Mouse (Mus musculus): ENCODE measurements around the gene Oprm1. TPM values are rescaled to one million over a fixed set of nuclear protein-coding genes. Genes with fewer than 3 reads are reported as not detected.

The Oprm1 gene
- polyA plus RNA-seq, 1 experiment from 2014 or later: 1.00 TPM

DNA sequence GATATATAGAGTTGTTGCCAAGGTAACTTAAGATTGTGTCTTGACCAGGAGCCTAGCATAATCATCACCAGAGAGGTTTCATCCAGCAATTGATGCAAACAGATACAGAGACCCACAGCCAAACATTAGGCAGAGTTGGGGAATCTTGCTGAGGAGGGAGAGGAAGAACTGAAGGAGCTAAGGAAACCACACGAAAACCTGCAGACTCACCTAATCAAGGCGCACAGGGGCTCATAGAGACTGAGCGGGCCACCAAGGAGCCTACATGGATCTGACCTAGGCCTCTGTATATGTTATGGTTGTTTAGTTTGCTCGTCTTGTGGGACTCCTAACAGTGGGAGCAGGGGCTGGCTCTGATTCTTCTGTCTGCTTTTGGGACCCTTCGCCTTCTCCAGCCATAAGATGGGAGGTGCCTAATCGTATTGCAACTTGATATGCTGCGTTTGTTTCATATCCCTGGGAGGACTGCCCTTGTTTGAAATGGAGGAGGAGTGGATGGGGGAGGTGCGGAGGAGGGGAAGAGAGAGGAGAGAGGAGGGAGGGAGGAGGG, 318.4 kb downstream of the Oprm1 start:
- no peaks in the 10 kb centered on the region for H3K27me3 ChIP-seq (ENCODE audit: control insufficient read depth, insufficient read depth, low read length)
- H3K36me3 ChIP-seq (ENCODE audit: control insufficient read depth, insufficient read depth, low read length): no peaks in the 10 kb centered on the region
- H3K9ac ChIP-seq (replicated peaks; ENCODE audit: low read depth, low read length): no peak overlapping the region
- 21% methylated on average over 7 of the region's 8 CpGs for WGBS
- H3K4me3 ChIP-seq (ENCODE audit: low read depth, low read length): no peak overlapping the region
- no peaks in the 10 kb centered on the region for H3K9me3 ChIP-seq (ENCODE audit: control insufficient read depth, low read depth, low read length)
- H3K4me2 ChIP-seq (replicated peaks; ENCODE audit: low read depth, low read length): peak overlapping the region; percentile 33
- no peaks in the 10 kb centered on the region for H3K4me1 ChIP-seq (ENCODE audit: control insufficient read depth, insufficient read depth, low read length)
- ATAC-seq (ENCODE audit: insufficient number of reproducible peaks, insufficient read depth, low FRiP score, low read depth): peak; percentile 66; the same call in 1 of the 2 replicates
- H3K27ac ChIP-seq (ENCODE audit: low read length): peak overlapping the region; percentile 78

DNA sequence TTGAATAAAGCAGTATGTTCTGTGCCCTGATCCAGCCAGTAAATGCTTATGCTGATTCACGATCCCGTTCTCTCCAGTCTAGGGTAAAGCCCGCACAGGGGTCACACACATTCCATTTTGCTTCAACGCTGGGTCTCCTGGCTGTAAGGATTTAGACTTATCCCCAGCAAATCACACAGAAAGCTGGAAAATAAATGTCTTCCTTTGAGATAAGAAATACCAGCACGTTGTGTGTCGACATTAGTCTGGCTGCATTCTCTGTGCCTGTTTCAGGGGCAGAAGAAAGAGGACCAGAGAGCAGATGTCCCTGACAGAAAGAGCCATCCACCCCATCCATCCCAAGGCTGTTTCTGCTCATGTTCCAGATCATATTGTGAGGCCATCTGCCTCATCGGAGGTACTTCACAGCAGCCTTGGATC, 319.1 kb downstream of the Oprm1 start:
- Histone ChIP-seq H3K27ac (ENCODE audit: low read length) (peak overlapping the region; percentile 71; the same call in 1 of the 2 replicates), H3K27me3 (ENCODE audit: control insufficient read depth, insufficient read depth, low read length) (no peaks in the 10 kb centered on the region), H3K4me2 (replicated peaks; ENCODE audit: low read depth, low read length) (no peak overlapping the region), H3K9ac (replicated peaks; ENCODE audit: low read depth, low read length) (no peak overlapping the region), H3K9me3 (ENCODE audit: control insufficient read depth, low read depth, low read length) (no peaks in the 10 kb centered on the region), H3K36me3 (ENCODE audit: control insufficient read depth, insufficient read depth, low read length) (no peaks in the 10 kb centered on the region), H3K4me3 (ENCODE audit: low read depth, low read length) (no peak overlapping the region), H3K4me1 (ENCODE audit: control insufficient read depth, insufficient read depth, low read length) (no peaks in the 10 kb centered on the region)
- 36% methylated on average over 7 of the region's 7 CpGs for WGBS
- ATAC-seq (ENCODE audit: insufficient number of reproducible peaks, insufficient read depth, low FRiP score, low read depth): no peak

DNA sequence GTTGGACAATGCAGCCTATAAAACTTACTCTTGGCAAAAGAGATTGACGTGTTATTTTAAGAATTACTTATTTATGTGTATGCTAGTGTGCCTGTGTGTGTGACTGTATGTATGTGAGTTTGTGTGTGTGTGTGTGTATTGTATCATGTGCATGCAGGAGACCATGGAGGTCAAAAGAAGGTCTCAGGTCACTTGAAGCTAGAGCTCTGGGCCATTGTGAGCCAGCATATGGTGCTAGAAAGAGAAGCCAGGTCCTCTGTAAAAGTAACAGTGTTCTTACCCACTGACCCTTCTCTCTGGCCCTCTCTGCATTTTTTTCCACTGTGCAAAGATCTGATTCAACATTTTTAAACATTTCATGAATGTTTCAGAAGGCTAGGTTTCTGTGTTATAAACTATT, 319.7 kb downstream of the Oprm1 start:
- Histone ChIP-seq H3K27ac (ENCODE audit: low read length) (no peak overlapping the region), H3K9me3 (ENCODE audit: control insufficient read depth, low read depth, low read length) (no peaks in the 10 kb centered on the region), H3K27me3 (ENCODE audit: control insufficient read depth, insufficient read depth, low read length) (no peaks in the 10 kb centered on the region), H3K9ac (replicated peaks; ENCODE audit: low read depth, low read length) (no peak overlapping the region), H3K4me2 (replicated peaks; ENCODE audit: low read depth, low read length) (no peak overlapping the region), H3K4me1 (ENCODE audit: control insufficient read depth, insufficient read depth, low read length) (no peaks in the 10 kb centered on the region), H3K4me3 (ENCODE audit: low read depth, low read length) (no peak overlapping the region), H3K36me3 (ENCODE audit: control insufficient read depth, insufficient read depth, low read length) (no peaks in the 10 kb centered on the region)
- no peak for ATAC-seq (ENCODE audit: insufficient number of reproducible peaks, insufficient read depth, low FRiP score, low read depth)
- 85% methylated on average over 1 of the region's 1 CpGs for WGBS

Other genes with a start within 250 kb of the Oprm1 start
- gene Gm10945, start 3.3 kb downstream of the Oprm1 start, polyA plus RNA-seq (2014; fragmentation: Nextera tagmentation; extraction: Ambion mirVana): not detected in 2 replicates

Measured in stomach, embryonic 14.5 days (tissue).